Mouse (Mus musculus) liver, embryonic 12.5 days (tissue): ENCODE results near the gene Bend6. TPM values are rescaled to one million over a fixed set of nuclear protein-coding genes. Genes with fewer than 3 reads are reported as not detected.
A peak's percentile ranks its signal among the peaks of the same experiment; 100 is the strongest.

Experiments used
- ATAC-seq: fragments of 200-750 bp; cut with Nextera tagmentation; 2 replicates; pipeline ENCODE4 v1.8.0; 2017; ENCODE audit warnings: moderate number of reproducible peaks, mild to moderate bottlenecking, moderate library complexity
- H3K27ac ChIP-seq: fragments of 300-500 bp; sonication (generic); 2 replicates; pipeline ENCODE4 v1.5.1; 2016; ENCODE audit warnings: mild to moderate bottlenecking
- H3K27me3 ChIP-seq: fragments of 300-500 bp; sonication (generic); replicated peaks from 2 replicates; pipeline ENCODE4 v1.6.1; 2016; ENCODE audit warnings: mild to moderate bottlenecking, moderate library complexity
- H3K36me3 ChIP-seq: fragments of 300-500 bp; sonication (generic); 2 replicates; pipeline ENCODE4 v1.6.1; 2016; ENCODE audit warnings: mild to moderate bottlenecking, moderate library complexity
- H3K4me1 ChIP-seq: fragments of 300-500 bp; sonication (generic); 2 replicates; pipeline ENCODE4 v1.6.1; 2016
- H3K4me2 ChIP-seq: fragments of 300-500 bp; sonication (generic); 2 replicates; pipeline ENCODE4 v1.6.1; 2016; ENCODE audit warnings: mild to moderate bottlenecking, moderate library complexity
- H3K4me3 ChIP-seq: fragments of 300-500 bp; sonication (generic); 2 replicates; pipeline ENCODE4 v1.5.1; 2016; ENCODE audit warnings: mild to moderate bottlenecking, moderate library complexity
- H3K9ac ChIP-seq: fragments of 300-500 bp; sonication (generic); 2 replicates; pipeline ENCODE4 v1.6.1; 2016; ENCODE audit warnings: mild to moderate bottlenecking, moderate library complexity
- H3K9me3 ChIP-seq: fragments of 300-500 bp; sonication (generic); replicated peaks from 2 replicates; pipeline ENCODE4 v1.6.1; 2016; ENCODE audit warnings: mild to moderate bottlenecking, moderate library complexity
- WGBS: fragments of 180-500 bp; shearing (Covaris S2); methylation state at CpG from one replicate; pipeline ENCODE4 v1.1.7; 2016; ENCODE audit not compliant: insufficient replicate concordance; 5-methylcytosine and 5-hydroxymethylcytosine counted together
- polyA plus RNA-seq: library from polyadenylated mRNA; unstranded; fragments of >200 nt; fragmentation: Nextera tagmentation; extraction: Ambion mirVana; gene quantifications from 2 replicates; pipeline ENCODE4 v1.2.1, GENCODE M21; 2016

Bend6 gene
- polyA plus RNA-seq, result 1.5 and 1.8 TPM in 2 replicates

GRCm38 (mm10) chr1:33907421-33908190 lies at the start of gene Bend6:
Gene Bend6, minus strand, starts transcription at chr1:33907816.
- under 1% methylated on average over 91 of the region's 110 CpGs for WGBS
- Histone ChIP-seq H3K4me3 (peak within 1 kb of the TSS; percentile 59), H3K27ac (no peak within 1 kb of the TSS), H3K27me3 (peaks cover 93% of the 10 kb centered on the region), H3K4me2 (peak within 1 kb of the TSS; percentile 74), H3K9me3 (no peaks in the 10 kb centered on the region), H3K9ac (peak within 1 kb of the TSS; percentile 39; the same call in 1 of the 2 replicates), H3K4me1 (peaks cover 15% of the 10 kb centered on the region; the same call in 1 of the 2 replicates), H3K36me3 (no peaks in the 10 kb centered on the region)
- peak; percentile 76 for ATAC-seq

GRCm38 (mm10) chr1:33955626-33956025 lies 48.0 kb upstream of the Bend6 start:
- Histone ChIP-seq H3K27me3 (no peaks in the 10 kb centered on the region), H3K4me1 (no peaks in the 10 kb centered on the region), H3K4me2 (no peak overlapping the region), H3K9me3 (no peaks in the 10 kb centered on the region), H3K36me3 (no peaks in the 10 kb centered on the region), H3K4me3 (no peak overlapping the region), H3K9ac (no peak overlapping the region), H3K27ac (no peak overlapping the region)
- WGBS, result 74% methylated on average over 6 of the region's 6 CpGs
- ATAC-seq, result no peak

GRCm38 (mm10) chr1:33948511-33948910 lies 40.9 kb upstream of the Bend6 start:
- Histone ChIP-seq H3K4me1 (no peaks in the 10 kb centered on the region), H3K9me3 (no peaks in the 10 kb centered on the region), H3K9ac (no peak overlapping the region), H3K36me3 (no peaks in the 10 kb centered on the region), H3K27me3 (no peaks in the 10 kb centered on the region), H3K4me2 (no peak overlapping the region), H3K4me3 (no peak overlapping the region), H3K27ac (no peak overlapping the region)
- WGBS, result 74% methylated on average over 5 of the region's 5 CpGs
- no peak for ATAC-seq

GRCm38 (mm10) chr1:33947838-33948237 lies 40.2 kb upstream of the Bend6 start:
- Histone ChIP-seq H3K4me1 (no peaks in the 10 kb centered on the region), H3K4me3 (no peak overlapping the region), H3K36me3 (no peaks in the 10 kb centered on the region), H3K27ac (no peak overlapping the region), H3K9me3 (no peaks in the 10 kb centered on the region), H3K27me3 (no peaks in the 10 kb centered on the region), H3K9ac (no peak overlapping the region), H3K4me2 (no peak overlapping the region)
- 70% methylated on average over 6 of the region's 6 CpGs for WGBS
- no peak for ATAC-seq

- Histone ChIP-seq H3K27me3 (no peaks in the 10 kb centered on the region), H3K4me2 (no peak overlapping the region), H3K4me1 (no peaks in the 10 kb centered on the region), H3K9ac (no peak overlapping the region), H3K27ac (no peak overlapping the region), H3K36me3 (no peaks in the 10 kb centered on the region), H3K4me3 (no peak overlapping the region), H3K9me3 (no peaks in the 10 kb centered on the region)
- ATAC-seq, result no peak
- 76% methylated on average over 12 of the region's 12 CpGs for WGBS
Measured at GRCm38 (mm10) chr1:33946601-33947395, 39.2 kb upstream of the Bend6 start.

- Histone ChIP-seq H3K27ac (no peak overlapping the region; the same call in 1 of the 2 replicates), H3K9me3 (no peaks in the 10 kb centered on the region), H3K4me2 (no peak overlapping the region), H3K27me3 (no peaks in the 10 kb centered on the region), H3K4me1 (no peaks in the 10 kb centered on the region), H3K9ac (no peak overlapping the region), H3K4me3 (no peak overlapping the region), H3K36me3 (no peaks in the 10 kb centered on the region)
- WGBS, result 74% methylated on average over 6 of the region's 6 CpGs
- no peak for ATAC-seq
Measured at GRCm38 (mm10) chr1:33945756-33946155, 38.1 kb upstream of the Bend6 start.

GRCm38 (mm10) chr1:33944977-33945750 lies 37.5 kb upstream of the Bend6 start:
- Histone ChIP-seq H3K4me2 (peak overlapping the region; percentile 37), H3K9me3 (no peaks in the 10 kb centered on the region), H3K36me3 (no peaks in the 10 kb centered on the region), H3K4me1 (no peaks in the 10 kb centered on the region), H3K27ac (peak overlapping the region; percentile 32; the same call in 1 of the 2 replicates), H3K4me3 (no peak overlapping the region), H3K9ac (no peak overlapping the region), H3K27me3 (no peaks in the 10 kb centered on the region)
- peak; percentile 80 for ATAC-seq
- WGBS, result 52% methylated on average over 17 of the region's 17 CpGs

GRCm38 (mm10) chr1:33943943-33944342 lies 36.3 kb upstream of the Bend6 start:
- Histone ChIP-seq H3K27ac (no peak overlapping the region), H3K27me3 (no peaks in the 10 kb centered on the region), H3K36me3 (no peaks in the 10 kb centered on the region), H3K9me3 (no peaks in the 10 kb centered on the region), H3K4me1 (no peaks in the 10 kb centered on the region), H3K4me2 (no peak overlapping the region), H3K9ac (no peak overlapping the region), H3K4me3 (no peak overlapping the region)
- 64% methylated on average over 2 of the region's 2 CpGs for WGBS
- 0 out of 2 replicates have a peak, but pooled peaks have one; percentile 23 for ATAC-seq

GRCm38 (mm10) chr1:33942638-33943037 lies 35.0 kb upstream of the Bend6 start:
- ATAC-seq, result no peak
- H3K4me1 ChIP-seq, result no peaks in the 10 kb centered on the region
- H3K9me3 ChIP-seq, result no peaks in the 10 kb centered on the region
- no peak overlapping the region for H3K4me2 ChIP-seq
- no peaks in the 10 kb centered on the region for H3K36me3 ChIP-seq
- WGBS, result 57% methylated on average over 8 of the region's 8 CpGs
- no peak overlapping the region for H3K4me3 ChIP-seq
- no peaks in the 10 kb centered on the region for H3K27me3 ChIP-seq
- no peak overlapping the region for H3K27ac ChIP-seq
- no peak overlapping the region for H3K9ac ChIP-seq

- H3K27ac ChIP-seq, result no peak overlapping the region
- WGBS, result 65% methylated on average over 11 of the region's 11 CpGs
- H3K4me2 ChIP-seq, result no peak overlapping the region
- no peaks in the 10 kb centered on the region for H3K27me3 ChIP-seq
- H3K4me1 ChIP-seq, result no peaks in the 10 kb centered on the region
- H3K9me3 ChIP-seq, result no peaks in the 10 kb centered on the region
- H3K4me3 ChIP-seq, result no peak overlapping the region
- H3K36me3 ChIP-seq, result no peaks in the 10 kb centered on the region
- H3K9ac ChIP-seq, result no peak overlapping the region
- ATAC-seq, result no peak
Measured at GRCm38 (mm10) chr1:33940364-33940928, 32.8 kb upstream of the Bend6 start.

- ATAC-seq, result no peak
- H3K4me2 ChIP-seq, result no peak overlapping the region
- 60% methylated on average over 5 of the region's 5 CpGs for WGBS
Measured at GRCm38 (mm10) chr1:33939828-33940227, 32.2 kb upstream of the Bend6 start.

More at GRCm38 (mm10) chr1:33939828-33940227, 32.2 kb upstream of the Bend6 start:
- no peak overlapping the region for H3K4me3 ChIP-seq
- H3K9me3 ChIP-seq, result no peaks in the 10 kb centered on the region
- no peaks in the 10 kb centered on the region for H3K36me3 ChIP-seq
- no peak overlapping the region for H3K27ac ChIP-seq
- no peaks in the 10 kb centered on the region for H3K4me1 ChIP-seq
- H3K27me3 ChIP-seq, result no peaks in the 10 kb centered on the region
- H3K9ac ChIP-seq, result no peak overlapping the region
